Mouse (Mus musculus) neutrophil, adult 83 days (primary cell): Measurements from ENCODE around the gene Vmn2r42. TPM values are rescaled to one million over a fixed set of nuclear protein-coding genes. Genes with fewer than 3 reads are reported as not detected.

ENCODE experiments used
- total RNA-seq, 2 experiments: library from RNA; stranded (reverse); gene quantifications; one replicate each; pipeline ENCODE4 v1.2.4; 2023

Vmn2r42 gene
- total RNA-seq = not detected

DNA sequence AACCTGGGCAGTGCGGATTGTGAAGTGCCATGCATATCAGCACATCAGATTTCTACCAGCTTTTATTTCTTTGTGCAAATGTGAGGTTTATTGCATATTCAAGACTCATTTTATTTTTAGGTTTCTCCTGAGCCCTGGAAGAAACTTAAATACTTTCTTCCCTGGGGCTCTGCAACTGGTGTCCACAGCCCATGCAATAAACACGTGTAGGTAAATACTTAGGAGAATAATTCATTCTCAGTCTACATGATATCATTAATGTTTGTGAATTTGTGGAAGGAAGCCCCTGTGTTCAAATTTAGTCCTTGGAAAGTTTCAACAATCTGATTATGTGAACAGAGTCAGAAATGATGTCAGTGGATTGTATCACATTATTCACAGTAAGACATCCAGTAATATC, at the start of gene Vmn2r42:
Gene Vmn2r42, minus strand, starts transcription at position 101 of the 400 bp plus-strand sequence.

DNA sequence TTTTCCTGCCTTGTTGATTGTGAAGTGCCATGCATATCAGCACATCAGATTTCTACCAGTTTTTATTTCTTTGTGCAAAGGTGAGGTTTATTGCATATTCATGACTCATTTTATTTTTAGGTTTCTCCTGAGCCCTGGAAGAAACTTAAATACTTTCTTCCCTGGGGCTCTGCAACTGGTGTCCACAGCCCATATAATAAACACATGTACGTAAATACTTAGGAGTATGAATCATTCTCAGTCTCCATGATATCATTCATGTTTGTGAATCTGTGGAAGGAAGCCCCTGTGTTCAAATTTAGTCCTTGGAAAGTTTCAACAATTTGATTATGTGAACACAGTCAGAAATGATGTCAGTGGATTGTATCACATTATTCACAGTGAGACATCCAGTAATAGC, 38.6 kb downstream of the Vmn2r42 start, which contains the start of gene Vmn2r41:
Gene Vmn2r41, minus strand, starts transcription at position 101 of the 400 bp plus-strand sequence.

Other genes with a start within 250 kb of the Vmn2r42 start
- not detected for gene Vmn2r41, start 38.7 kb downstream of the Vmn2r42 start, total RNA-seq
- not detected for gene Vmn2r43, start 60.3 kb upstream of the Vmn2r42 start, total RNA-seq
- not detected for gene Vmn2r44, start 183.0 kb upstream of the Vmn2r42 start, total RNA-seq